Mouse (Mus musculus) limb, embryonic 11.5 days (tissue): ENCODE results near the gene Rab6b. TPM values are rescaled to one million over a fixed set of nuclear protein-coding genes. Genes with fewer than 3 reads are reported as not detected.

Source experiments
- ATAC-seq: fragments of 200-750 bp; cut with Nextera tagmentation; 2 replicates; pipeline ENCODE4 v1.8.0; 2017; ENCODE audit warnings: low read depth; ENCODE audit not compliant: insufficient number of reproducible peaks, low FRiP score, low TSS enrichment
- DNase-seq: peaks from one replicate; pipeline ENCODE4 v3.0.0-alpha.2; 2015; ENCODE audit warnings: low spot score
- H3K27ac ChIP-seq: fragments of 300-500 bp; sonication (generic); replicated peaks from 2 replicates; pipeline ENCODE4 v1.5.1; 2014; ENCODE audit warnings: low read depth, mild to moderate bottlenecking, low read length
- H3K27me3 ChIP-seq: fragments of 300-500 bp; sonication (generic); 2 replicates; pipeline ENCODE4 v1.6.1; 2014; ENCODE audit warnings: mild to moderate bottlenecking, low read length, mixed read lengths; ENCODE audit not compliant: control insufficient read depth, insufficient read depth
- H3K36me3 ChIP-seq: fragments of 300-500 bp; sonication (generic); 2 replicates; pipeline ENCODE4 v1.6.1; 2014; ENCODE audit warnings: mild to moderate bottlenecking, low read length, moderate library complexity, mixed read lengths; ENCODE audit not compliant: control insufficient read depth, insufficient read depth
- H3K4me1 ChIP-seq: fragments of 300-500 bp; sonication (generic); 2 replicates; pipeline ENCODE4 v1.6.1; 2014; ENCODE audit warnings: low read length, mixed read lengths; ENCODE audit not compliant: control insufficient read depth, insufficient read depth
- H3K4me2 ChIP-seq: fragments of 300-500 bp; sonication (generic); 2 replicates; pipeline ENCODE4 v1.6.1; 2014; ENCODE audit warnings: low read depth, mild to moderate bottlenecking, moderate library complexity; ENCODE audit not compliant: severe bottlenecking
- H3K4me3 ChIP-seq: fragments of 300-500 bp; sonication (generic); 2 replicates; pipeline ENCODE4 v1.5.1; 2014; ENCODE audit warnings: low read depth, low read length
- H3K9ac ChIP-seq: fragments of 300-500 bp; sonication (generic); 2 replicates; pipeline ENCODE4 v1.6.1; 2014; ENCODE audit warnings: mild to moderate bottlenecking, low read length
- H3K9me3 ChIP-seq: fragments of 300-500 bp; sonication (generic); 2 replicates; pipeline ENCODE4 v1.6.1; 2016; ENCODE audit warnings: low read length; ENCODE audit not compliant: control insufficient read depth
- WGBS: fragments of 180-500 bp; shearing (Covaris S2); extraction: QIAGEN DNeasy Blood & Tissue Kit; methylation state at CpG from one replicate; pipeline ENCODE4 v1.1.7; 2014; 5-methylcytosine and 5-hydroxymethylcytosine counted together
- polyA plus RNA-seq: library from polyadenylated mRNA; unstranded; fragments of >200 nt; fragmentation: Nextera tagmentation; extraction: Ambion mirVana; gene quantifications from 2 replicates; pipeline ENCODE4 v1.2.1, GENCODE M21; 2014

The Rab6b gene
- polyA plus RNA-seq, 1 experiment from 2014 or later, result 1.9 TPM

- Histone ChIP-seq H3K4me1 (peaks cover 15% of the 10 kb centered on the region), H3K27me3 (peaks cover 32% of the 10 kb centered on the region), H3K9ac (peak overlapping the region; percentile 64), H3K36me3 (no peaks in the 10 kb centered on the region), H3K9me3 (no peaks in the 10 kb centered on the region), H3K4me2 (peak overlapping the region; percentile 90), H3K4me3 (peak overlapping the region; percentile 45), H3K27ac (no peak overlapping the region)
- ATAC-seq (no peak), DNase-seq (peak; percentile 36)
- 16% methylated on average over 18 of the region's 18 CpGs for WGBS
These were observed 673 bp upstream of the Rab6b start for GRCm38 (mm10) chr9:103110727-103111501.

GRCm38 (mm10) chr9:103112471-103113271 lies 1.1 kb downstream of the Rab6b start:
- Histone ChIP-seq H3K9ac (no peak overlapping the region), H3K36me3 (no peaks in the 10 kb centered on the region), H3K4me1 (peaks cover 15% of the 10 kb centered on the region), H3K9me3 (no peaks in the 10 kb centered on the region), H3K4me2 (peak overlapping the region; percentile 90), H3K4me3 (peak overlapping the region; percentile 45), H3K27ac (no peak overlapping the region), H3K27me3 (peaks cover 32% of the 10 kb centered on the region)
- peak; percentile 58 for DNase-seq
- WGBS, result 2% methylated on average over 35 of the region's 35 CpGs
- 0 out of 2 replicates have a peak, but pooled peaks have one; percentile 10 for ATAC-seq

DNA sequence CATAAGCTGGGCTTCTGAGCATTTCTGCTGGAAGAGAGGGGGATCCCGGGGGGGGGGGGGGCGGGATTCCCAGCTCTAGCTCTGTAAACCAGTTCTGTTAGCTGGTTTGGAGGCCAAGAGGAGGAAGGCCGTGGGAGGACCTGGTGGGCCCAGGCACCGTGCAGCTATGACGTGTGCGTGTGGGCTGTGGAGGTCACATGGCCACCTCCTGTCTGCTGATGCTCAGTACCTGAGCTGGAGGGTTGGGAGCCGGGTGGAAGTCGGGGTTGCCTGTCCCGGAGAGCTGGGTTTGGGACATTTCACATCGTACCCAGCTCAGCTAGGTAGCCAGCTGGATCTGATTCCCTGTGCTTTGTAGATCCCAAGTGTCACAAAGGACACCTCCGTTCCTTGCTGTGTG lies 1.8 kb downstream of the Rab6b start:
- Histone ChIP-seq H3K4me3 (no peak overlapping the region), H3K27ac (no peak overlapping the region), H3K27me3 (peaks cover 32% of the 10 kb centered on the region), H3K9me3 (no peaks in the 10 kb centered on the region), H3K4me2 (no peak overlapping the region), H3K4me1 (peaks cover 15% of the 10 kb centered on the region), H3K36me3 (no peaks in the 10 kb centered on the region), H3K9ac (no peak overlapping the region)
- ATAC-seq (no peak), DNase-seq (no peak)
- WGBS, result 38% methylated on average over 11 of the region's 11 CpGs

GRCm38 (mm10) chr9:103114326-103114725 lies 2.7 kb downstream of the Rab6b start:
- no peak overlapping the region for H3K4me3 ChIP-seq
- H3K4me1 ChIP-seq, result peaks cover 15% of the 10 kb centered on the region
- no peak overlapping the region for H3K4me2 ChIP-seq
- no peak overlapping the region for H3K27ac ChIP-seq
- peaks cover 32% of the 10 kb centered on the region for H3K27me3 ChIP-seq
- no peak overlapping the region for H3K9ac ChIP-seq
- DNase-seq (no peak), ATAC-seq (no peak)
- WGBS, result 50% methylated on average over 8 of the region's 8 CpGs
- H3K36me3 ChIP-seq, result no peaks in the 10 kb centered on the region
- no peaks in the 10 kb centered on the region for H3K9me3 ChIP-seq

- Histone ChIP-seq H3K4me1 (peaks cover 15% of the 10 kb centered on the region), H3K9ac (no peak overlapping the region), H3K4me2 (no peak overlapping the region), H3K36me3 (no peaks in the 10 kb centered on the region), H3K4me3 (no peak overlapping the region), H3K27me3 (peaks cover 32% of the 10 kb centered on the region), H3K9me3 (no peaks in the 10 kb centered on the region), H3K27ac (no peak overlapping the region)
- ATAC-seq, result no peak
- no peak for DNase-seq
- 91% methylated on average over 13 of the region's 13 CpGs for WGBS
These were observed 3.3 kb downstream of the Rab6b start for GRCm38 (mm10) chr9:103114901-103115300.

DNA sequence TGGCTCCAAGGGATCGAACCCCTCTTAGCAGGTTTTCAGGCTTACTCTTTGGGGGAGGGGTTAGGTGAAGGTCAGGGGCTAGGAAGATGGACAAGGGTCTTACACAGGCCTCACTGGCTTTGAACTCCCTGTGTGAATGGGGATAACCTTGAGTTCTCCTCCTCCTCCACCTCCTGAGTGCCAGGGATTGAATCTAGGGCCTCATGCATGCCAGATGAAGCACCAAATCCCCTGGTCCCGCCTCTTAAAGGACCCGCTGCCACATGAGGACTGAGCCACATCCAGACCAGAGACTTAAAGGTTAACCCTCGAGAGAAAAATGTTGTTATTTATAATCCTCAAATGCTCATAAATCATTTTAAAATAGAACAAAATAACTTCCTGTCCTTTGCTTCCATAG lies 5.4 kb downstream of the Rab6b start:
- WGBS, result 80% methylated on average over 4 of the region's 4 CpGs
- H3K4me2 ChIP-seq, result no peak overlapping the region
- ATAC-seq (no peak), DNase-seq (no peak)
- no peak overlapping the region for H3K4me3 ChIP-seq
- no peak overlapping the region for H3K9ac ChIP-seq
- no peaks in the 10 kb centered on the region for H3K36me3 ChIP-seq
- peaks cover 8% of the 10 kb centered on the region; the same call in 1 of the 2 replicates for H3K4me1 ChIP-seq
- no peaks in the 10 kb centered on the region for H3K9me3 ChIP-seq
- H3K27ac ChIP-seq, result no peak overlapping the region
- H3K27me3 ChIP-seq, result peaks cover 20% of the 10 kb centered on the region

DNA sequence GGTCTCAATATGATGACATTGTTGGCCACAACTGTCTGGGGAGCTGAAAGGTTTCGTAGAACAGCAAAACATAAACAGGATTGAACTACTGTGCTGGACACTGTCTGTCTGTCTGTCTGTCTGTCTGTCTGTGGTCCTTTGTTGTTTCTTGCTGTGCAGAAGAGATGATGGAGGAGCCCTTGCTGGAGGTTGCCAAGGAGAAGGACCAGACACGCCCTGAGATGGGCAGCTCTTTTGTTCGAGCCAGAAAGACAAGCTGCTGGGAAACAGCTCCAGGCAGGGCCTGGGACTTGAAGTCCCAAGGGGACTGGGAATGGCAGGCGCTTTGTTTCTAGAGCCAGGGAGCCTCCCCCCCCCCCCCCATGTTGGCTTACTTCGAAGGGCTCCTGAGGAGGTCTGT lies 5.9 kb downstream of the Rab6b start:
- DNase-seq, result no peak
- H3K4me3 ChIP-seq, result no peak overlapping the region
- no peak for ATAC-seq
- no peaks in the 10 kb centered on the region for H3K36me3 ChIP-seq
- no peak overlapping the region for H3K9ac ChIP-seq
- H3K9me3 ChIP-seq, result no peaks in the 10 kb centered on the region
- H3K27ac ChIP-seq, result no peak overlapping the region
- peaks cover 15% of the 10 kb centered on the region for H3K27me3 ChIP-seq
- 80% methylated on average over 5 of the region's 5 CpGs for WGBS
- H3K4me1 ChIP-seq, result peaks cover 6% of the 10 kb centered on the region; the same call in 1 of the 2 replicates
- no peak overlapping the region for H3K4me2 ChIP-seq

DNA sequence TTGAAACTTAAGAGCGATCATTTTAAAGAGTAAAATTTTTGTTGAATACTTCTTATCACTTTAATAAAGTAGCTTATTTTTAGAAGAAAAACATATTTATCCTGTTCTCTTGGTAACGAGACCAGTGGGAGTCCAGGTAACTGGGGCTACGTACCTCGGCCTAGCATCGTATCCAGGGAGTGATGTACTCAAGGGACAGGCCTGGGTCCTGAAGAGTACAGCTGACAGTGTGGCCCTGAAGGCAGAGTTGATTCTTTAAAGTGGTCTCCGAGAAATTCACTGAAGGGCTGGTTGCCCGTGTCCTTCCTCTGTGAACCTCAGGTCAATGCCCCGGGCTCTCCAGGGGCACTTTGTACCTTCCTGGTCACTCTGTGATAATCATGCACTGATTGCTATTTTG lies 6.4 kb downstream of the Rab6b start:
- H3K9me3 ChIP-seq, result no peaks in the 10 kb centered on the region
- 89% methylated on average over 8 of the region's 8 CpGs for WGBS
- ATAC-seq, result no peak
- H3K27me3 ChIP-seq, result peaks cover 10% of the 10 kb centered on the region
- H3K36me3 ChIP-seq, result no peaks in the 10 kb centered on the region
- H3K27ac ChIP-seq, result no peak overlapping the region
- H3K4me2 ChIP-seq, result no peak overlapping the region
- H3K4me1 ChIP-seq, result peaks cover 1% of the 10 kb centered on the region; the same call in 1 of the 2 replicates
- no peak overlapping the region for H3K4me3 ChIP-seq
- no peak for DNase-seq
- H3K9ac ChIP-seq, result no peak overlapping the region
